Mouse (Mus musculus) v-Abl transformed pro-B cells (cell line): ENCODE data around the gene Spsb1.

Experiments used
- in situ Hi-C, 2 experiments: fragments of 400-800 bp; cut with MboI; formaldehyde crosslinking; loops; one replicate each; pipeline ENCODE4 v1.15.1; 2025; ENCODE audit not compliant: unreplicated experiment in 2 of 2

Spsb1 gene

DNA sequence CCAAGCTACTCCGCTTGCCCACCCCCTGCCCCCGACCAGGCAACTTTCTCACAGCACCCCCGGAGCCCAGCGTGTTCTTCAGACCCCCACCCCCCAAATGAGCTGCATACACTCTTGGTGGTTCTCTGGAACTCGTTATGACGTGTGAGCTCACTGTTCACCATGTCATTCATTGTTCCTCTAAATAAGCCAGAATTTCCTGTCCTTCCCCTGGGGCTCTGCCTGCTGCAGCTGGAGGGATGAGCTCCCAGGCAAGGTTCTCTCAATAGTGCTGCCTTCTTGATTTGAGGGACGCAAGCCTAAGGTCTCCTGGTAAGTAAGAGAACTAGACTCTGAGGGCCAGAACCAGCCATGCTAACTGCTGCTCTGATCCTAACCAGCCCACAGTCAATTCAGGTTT is 59.6 kb downstream of the Spsb1 start:
- in situ Hi-C loops: loop anchor here in 1 of 2 experiments (10.0 kb wide), 1 partner anchor 50 kb away; no protein-coding TSS in a partner anchor

DNA sequence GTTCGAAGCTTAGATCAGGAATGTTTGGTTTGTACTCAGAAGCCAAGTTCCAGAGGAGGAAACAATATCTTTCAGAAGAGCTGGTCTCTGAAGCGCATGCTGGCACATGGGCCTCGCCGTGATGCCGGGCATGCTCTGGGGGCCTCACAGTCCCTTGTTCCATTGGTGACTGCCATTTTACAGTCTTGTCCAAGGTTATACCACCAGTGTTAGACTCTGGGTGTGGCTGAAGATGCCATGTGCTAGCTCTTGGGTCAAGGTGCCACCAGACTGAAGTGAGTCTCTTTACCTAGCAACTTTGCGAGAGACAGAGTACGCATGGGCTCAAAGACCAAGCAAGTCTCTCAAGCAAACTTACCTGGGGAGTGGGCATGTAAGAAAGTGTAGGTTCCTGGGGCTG is 60.5 kb downstream of the Spsb1 start:
- in situ Hi-C loops: loop anchor here in 1 of 2 experiments (10.0 kb wide), 1 partner anchor 51 kb away; no protein-coding TSS in a partner anchor

DNA sequence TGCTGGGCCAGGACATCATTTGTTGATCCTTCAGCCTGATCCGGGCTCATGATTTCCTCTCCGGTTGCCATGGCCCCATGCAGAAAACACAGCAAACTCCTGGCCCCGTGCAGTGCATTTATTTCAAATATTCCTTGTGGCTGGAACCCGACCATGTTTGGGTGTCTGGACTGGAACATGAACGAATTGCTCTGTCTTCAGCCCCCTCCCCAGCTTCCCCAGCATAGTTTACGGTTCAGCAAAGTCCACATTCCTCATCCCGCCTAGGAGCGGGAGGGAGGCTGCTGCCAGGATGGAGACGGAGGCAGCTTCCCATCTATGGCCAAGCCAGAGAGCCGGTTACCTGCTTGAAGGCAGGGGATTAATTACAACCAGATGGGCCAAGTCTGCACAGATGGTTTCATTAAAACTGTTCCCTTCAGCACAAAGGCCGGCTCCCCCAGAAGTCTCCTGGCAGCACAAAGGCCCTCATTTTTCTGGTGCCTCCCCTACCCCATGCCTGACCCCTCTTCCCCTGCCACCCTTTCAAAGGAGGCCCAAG is 61.2 kb downstream of the Spsb1 start:
- in situ Hi-C loops: loop anchor here in 1 of 2 experiments (10.0 kb wide), 1 partner anchor 51 kb away; no protein-coding TSS in a partner anchor

DNA sequence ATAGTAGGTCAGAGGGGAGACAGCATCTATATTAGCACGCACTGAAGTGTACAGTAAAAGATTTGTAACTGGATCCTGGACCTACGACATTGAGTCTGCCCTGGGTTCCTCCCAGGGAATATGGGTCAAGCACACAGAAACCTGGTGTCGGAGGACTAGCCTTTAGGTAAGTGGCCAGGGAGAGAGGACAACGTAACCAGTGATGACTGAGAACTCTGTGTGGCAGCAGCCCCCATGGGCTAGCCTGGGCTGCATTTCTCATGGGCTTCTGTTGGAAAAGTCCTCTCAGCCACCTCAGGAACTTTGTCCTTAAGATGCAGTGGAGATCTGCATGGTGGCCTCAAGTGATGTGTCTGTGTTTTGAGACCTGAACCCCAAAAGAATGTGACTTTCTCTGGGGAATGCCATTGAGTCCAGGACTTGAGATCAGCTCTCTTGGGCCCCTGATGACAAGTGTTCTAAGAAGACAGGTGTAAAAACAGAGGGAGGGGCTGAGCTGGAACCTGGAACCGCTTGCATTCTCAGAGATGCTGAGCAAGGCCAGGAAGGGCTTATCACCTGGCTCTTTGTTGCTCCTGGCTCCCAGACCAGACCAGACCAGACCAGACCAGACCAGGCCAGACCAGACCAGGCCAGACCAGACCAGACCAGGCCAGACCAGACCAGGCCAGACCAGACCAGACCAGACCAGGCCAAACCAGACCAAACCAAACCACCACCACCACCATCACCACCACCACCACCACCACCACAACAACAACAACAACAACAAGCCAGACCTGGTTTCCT is 63.5 kb downstream of the Spsb1 start:
- in situ Hi-C loops: loop anchor here in 1 of 2 experiments (10.0 kb wide), 1 partner anchor 53 kb away; no protein-coding TSS in a partner anchor

DNA sequence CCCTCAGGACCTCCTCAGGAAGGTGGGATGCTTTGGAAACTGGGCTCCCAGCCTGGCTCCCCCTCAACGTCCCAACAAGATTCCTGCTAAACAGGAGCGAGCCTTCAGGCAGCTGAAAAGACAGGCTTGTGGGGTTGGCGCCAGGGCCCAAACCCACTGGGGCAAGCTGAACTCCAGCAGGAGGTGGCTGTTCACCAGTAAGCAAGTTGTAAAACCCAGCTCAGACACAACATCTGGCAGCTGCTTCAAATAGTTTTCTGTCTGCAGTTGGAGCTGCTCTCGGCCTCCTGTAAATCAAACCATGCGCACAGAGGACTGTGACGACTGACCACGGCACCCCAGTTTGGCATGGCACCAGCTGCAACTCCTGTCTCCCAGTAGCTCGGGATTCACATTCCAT is 64.3 kb downstream of the Spsb1 start:
- in situ Hi-C loops: loop anchor here in 1 of 2 experiments (10.0 kb wide), 1 partner anchor 54 kb away; no protein-coding TSS in a partner anchor

DNA sequence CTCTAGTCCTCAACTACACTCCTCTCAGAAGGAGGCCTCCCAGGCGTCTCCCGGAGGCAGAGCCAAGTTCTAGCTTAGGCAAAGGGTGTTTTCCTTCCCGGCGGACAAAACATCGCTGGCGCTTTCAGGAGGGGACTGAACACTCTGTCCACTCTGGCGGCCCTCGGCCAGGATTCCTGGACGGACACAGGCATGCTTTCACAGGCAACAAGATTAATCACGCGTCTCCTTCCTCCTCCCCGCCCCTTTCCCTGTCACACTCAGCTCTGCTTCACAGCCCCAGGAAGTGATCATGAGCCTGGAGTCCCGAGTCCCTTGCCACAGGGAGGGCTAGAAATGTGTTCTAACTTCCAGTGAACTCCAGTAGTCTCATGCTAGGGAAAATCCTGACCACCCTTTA is 65.0 kb downstream of the Spsb1 start:
- in situ Hi-C loops: loop anchor here in 1 of 2 experiments (5.0 to 10.0 kb wide), 2 partner anchors 55 to 88 kb away; no protein-coding TSS in a partner anchor

DNA sequence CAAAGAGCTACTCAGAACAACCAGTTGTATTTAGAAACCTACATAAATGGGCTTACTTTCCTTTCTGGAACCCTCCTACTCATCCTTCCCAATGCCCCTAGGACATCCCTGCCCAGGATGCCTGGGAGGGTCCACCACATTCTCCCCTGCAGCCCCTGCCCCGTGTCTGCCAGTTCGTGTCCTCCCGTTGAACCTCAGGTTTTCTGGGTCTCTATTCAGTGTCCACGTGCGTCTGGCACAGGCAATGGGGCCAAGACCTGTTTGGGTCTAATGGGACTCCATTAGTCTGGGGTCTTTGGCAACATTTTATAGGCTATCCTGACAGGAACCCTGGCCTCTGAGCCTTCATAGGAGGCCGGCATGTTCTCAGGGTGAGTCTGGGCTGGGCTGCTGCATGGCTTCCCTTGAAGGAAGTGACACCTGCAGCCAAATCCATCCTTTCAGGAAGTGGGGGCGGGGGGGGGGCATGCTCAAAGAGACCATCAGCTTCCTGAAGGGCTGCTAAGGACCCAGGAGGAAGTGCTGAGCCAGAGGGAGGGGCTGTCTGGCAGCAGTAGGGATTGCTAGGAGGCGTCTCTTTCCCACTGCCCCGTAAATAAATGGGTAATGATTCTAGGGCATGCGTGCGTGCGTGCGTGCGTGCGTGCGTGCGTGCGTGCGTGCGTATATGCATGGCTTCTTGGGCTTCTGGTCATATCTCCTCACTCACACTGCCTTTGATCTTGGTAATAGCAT is 65.9 kb downstream of the Spsb1 start:
- in situ Hi-C loops: loop anchor here in 1 of 2 experiments (5.0 kb wide), 1 partner anchor 87 kb away; no protein-coding TSS in a partner anchor

DNA sequence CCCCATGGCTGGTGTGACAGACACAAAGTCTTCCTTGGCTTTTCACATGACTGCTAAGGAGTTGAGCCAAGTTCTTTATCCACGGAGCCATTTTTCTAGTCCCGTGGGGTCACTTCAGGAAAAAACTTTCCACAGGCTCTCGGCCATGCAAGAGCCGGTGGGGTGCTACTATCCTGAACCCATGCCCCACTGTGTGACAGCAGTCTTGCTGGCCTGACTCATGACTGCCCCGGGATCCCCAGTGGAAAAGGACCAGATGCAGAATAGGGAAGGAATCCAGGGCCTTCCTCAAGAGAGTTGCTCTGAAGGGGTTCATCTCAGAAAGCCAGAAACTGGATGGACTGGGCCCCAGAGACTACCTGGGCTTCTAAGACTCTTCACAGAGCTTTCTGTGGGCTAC is 66.7 kb downstream of the Spsb1 start:
- in situ Hi-C loops: loop anchor here in 1 of 2 experiments (5.0 kb wide), 1 partner anchor 86 kb away; no protein-coding TSS in a partner anchor

DNA sequence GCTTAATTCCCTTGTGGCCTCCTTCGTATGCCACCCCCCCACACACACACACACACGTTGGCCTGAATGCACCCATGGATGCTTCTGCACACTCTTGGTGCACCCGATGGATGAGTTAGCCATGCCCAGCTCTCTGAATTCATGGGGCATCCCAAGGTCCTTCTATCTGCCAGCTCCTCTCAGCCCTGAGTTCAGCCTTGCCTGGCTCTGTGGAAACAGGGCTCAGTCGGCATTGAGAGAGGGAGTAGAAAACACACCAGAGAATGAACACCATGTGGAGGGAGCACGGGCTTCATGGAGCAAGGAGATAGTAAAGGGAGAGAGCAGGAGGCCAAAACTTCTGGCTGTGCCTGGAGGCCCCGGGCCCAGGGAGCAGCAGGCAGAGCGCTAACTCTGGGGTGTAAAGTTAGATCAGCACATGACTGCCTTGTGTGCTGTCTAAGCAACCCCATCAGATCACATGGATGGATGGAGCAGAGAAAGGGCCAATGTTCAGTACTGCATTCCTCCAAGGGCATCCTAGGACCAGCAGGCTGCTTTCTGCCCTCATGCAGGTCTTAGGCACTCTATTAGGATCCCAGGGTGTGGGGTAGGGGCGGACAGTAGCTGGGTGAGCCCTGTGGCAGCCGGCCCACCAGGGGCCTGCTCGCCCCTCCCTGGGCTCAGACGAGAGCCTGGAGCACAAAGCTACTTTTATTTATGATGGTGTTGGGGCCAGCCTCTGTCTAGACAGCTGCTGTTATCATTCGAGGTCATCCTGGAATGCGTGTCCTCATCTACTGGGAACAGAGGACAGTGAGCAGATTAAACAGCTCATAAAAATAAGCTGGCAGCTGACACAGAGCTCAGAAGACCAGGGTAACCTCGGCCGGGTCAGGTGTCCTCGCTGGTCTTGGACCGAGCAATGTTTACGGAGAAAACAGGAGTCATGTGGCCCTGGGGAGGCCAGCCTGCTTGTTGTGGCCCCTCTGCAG is 68.3 kb downstream of the Spsb1 start:
- in situ Hi-C loops: loop anchor here in 1 of 2 experiments (5.0 kb wide), 1 partner anchor 84 kb away; no protein-coding TSS in a partner anchor

DNA sequence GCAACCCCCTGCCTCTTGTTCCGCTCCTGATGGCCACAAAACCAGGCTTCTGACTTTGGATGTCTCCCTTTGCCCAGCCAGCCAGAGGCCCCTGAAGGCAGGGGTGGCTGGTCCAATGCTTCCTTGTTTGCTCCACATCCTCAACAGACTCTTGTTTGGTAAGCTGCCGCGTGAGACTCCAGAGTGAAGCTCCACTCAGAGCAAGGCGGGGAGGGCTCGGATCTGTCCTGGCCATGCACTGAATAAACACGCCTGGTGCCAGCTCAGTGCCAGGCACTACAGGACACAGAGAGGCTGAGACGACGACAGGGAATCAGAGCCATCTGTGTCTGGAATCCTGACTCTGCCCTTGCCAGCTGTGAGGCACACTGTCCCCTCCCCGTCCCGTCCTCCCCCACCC is 70.9 kb downstream of the Spsb1 start:
- in situ Hi-C loops: no loop called here

DNA sequence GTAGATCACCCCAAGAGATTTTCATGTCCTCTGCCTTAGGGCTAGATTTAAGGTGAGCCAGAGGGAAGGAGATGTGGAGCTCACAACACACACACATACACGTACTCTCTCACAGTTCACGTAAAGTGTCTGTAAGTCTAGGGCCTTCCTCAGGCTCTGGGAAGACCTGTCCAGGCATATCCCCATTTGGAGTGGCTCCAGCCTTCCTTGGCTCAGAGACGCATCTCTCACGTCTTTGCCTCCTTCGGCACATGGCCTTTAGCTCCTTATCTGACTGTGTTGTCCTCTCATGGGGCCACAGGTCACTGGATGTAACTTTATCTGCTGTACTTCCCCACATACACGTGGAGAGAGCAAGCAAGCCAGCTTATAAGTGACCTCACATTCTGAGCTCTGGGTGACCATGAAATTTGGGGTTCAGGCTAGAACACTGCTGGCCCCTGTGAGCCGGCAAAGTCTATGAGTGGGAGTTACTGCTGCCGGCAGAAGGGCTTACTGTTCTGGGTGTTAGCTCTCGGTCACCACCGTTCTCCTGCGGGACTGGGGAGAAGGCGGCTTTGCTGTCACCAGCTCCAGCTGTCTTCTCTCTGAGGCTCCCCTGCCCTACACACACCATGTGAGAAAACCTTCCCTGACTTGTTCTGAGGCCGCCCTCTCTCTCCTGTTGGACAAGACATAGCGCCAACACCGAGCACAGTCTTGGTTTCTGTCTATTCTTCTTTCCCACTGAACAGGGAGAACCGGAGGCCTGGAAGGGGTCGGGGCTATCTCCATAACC is 72.5 kb downstream of the Spsb1 start:
- in situ Hi-C loops: no loop called here

DNA sequence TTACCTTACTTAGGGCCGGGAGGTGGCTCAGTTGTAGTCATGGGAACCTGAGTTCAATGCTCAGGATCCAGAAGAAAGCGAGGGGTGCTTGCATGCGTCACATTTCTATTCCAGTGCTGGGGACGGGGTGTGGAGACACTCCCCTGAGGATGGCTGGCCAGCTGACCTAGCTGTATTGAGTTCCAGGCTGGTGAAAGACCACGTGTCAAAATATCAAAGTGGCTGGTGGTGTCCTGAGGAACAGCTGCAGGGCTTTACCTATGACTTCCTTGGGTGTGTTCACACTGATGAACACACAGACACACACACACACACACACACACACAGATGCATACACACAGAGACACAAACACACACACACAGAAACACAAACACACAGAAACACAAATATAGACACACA is 73.9 kb downstream of the Spsb1 start:
- in situ Hi-C loops: no loop called here

DNA sequence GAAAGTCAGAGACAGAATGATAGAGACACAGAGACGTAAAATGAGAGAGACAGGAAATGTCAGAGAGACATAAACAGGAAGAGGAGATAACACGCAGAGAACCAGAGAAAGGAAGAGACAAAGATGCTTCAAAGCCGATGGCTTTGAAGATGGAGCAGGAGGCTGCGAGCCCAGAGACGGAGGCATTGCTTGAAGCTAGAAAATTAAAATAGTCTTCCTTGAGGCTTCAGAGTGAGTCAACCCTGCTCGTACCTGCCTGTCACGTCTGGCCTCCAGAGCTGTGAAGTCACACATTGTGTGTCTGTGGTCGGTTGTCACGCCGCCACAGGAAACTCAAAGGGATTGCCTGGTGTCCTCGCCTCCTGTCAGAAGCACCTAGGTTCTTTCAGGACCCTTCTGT is 74.9 kb downstream of the Spsb1 start:
- in situ Hi-C loops: no loop called here

DNA sequence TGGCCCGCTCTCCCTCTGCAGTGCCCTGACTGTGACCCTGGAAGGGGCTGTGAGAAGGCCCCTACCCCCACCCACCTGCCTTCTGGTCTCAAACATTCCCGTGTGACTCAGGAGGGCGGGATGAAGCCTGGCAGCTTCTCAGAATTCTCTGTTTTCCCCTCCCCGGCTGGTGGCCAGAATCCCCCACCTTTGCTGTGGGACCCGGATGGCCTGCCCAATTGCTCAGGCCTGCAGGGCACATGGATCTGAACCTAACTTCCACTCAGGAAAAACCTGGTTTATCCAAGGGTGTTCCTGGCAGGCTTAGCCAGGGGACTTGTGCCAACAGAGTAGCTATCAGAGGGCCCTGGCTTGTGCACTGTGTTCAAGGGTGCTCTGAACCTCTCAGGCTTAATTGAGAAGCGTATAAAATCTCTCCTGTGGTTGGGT is 76.8 kb downstream of the Spsb1 start:
- in situ Hi-C loops: no loop called here

DNA sequence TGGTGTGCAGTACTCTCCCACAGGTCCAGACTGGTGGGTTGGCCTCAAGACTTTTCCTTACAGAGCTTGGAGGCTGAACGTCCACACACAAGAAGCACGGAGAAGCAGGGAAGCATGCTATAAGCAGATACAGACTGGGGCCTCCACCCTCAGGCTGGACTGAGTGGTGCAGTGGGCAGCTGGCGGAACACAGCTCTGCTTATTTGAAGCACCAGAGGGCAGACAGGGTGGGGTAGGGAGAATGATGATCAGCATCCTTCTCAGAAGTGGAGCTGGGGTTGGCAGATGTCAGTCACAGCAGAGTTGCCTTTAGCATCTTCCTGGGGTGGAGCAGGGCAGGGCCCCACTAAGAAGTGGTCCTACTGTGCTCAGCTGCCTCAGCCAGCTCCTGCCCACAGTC is 77.6 kb downstream of the Spsb1 start:
- in situ Hi-C loops: no loop called here

DNA sequence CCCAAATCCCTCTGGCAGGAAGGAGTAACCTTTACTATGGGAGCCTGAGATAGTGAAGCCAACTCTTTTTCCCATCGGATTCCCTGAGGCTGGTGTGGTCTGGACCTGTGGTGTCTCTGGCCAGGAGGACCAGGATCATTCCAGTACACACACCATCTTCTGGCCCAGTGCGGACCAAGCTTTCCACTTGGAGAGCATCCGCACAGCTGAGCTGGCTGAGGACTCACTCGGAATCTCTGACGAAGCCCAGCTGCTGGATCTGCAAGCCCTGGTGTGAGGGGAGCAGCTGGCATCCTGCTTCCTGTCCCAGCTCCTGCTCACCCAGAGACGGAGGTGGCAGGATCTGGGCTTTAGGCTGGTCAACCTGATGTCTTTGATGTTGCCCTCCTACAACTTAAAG is 78.1 kb downstream of the Spsb1 start:
- in situ Hi-C loops: no loop called here

DNA sequence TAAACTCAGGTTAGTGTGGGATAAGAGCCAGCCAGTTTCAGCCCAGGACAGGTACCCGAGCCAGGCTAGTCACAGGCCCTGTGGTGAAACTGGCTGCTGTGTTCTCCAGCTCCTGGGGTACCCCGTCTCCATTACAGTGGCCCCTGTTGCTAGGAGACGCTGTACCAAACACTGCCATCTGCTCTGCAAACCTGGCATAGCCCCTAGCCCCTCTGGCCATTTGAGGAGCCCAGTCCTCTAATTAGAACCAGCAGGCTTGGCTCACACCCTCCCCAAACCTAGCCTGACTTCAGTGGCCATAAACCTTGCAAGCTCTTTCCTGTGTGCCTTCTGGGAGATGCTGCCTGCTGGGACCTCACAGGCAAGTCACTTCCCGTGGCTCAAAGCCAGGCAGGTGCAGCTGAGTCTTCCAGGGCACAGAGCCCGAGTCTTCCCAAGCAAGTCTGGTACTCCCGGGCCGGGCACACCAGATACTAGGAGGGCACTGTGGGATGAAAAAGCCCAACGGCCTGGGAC is 78.8 kb downstream of the Spsb1 start:
- in situ Hi-C loops: no loop called here

DNA sequence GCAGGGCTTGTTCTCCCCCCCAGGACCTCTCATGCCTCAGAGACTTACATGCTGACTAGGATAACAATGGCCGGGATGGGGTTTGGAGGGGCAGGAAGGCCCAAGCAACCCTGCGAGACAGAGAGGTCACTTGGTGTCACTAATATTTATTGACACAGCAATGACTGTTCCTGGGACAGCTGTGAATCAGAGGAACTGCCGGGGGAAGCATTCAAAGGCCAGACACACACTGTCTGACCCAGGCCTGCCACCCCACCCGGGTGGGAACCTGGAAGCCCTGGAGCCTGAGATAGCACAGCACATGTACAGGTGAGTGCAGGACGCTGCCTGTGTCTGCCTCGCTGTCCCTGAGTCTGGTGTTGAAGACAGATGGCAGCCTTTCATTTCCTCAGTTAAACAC is 79.5 kb downstream of the Spsb1 start:
- in situ Hi-C loops: no loop called here

DNA sequence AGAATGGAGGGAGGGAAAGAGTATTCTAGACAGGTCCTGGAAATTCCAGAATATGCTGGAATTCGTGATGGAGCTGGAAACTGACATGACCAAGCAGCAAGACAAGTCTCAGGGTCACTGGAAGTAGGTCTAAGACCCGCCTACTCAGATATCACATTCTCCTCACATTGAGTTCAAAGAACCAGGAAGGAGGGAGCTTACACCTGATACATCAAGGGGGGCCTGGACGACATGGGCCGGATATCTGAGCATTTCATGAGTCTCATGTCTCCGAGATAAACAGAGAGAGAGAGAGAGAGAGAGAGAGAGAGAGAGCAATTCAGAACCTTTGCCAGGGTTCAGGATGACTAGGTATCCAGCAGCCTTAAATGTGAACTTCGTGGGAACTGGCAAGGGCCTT is 82.6 kb downstream of the Spsb1 start:
- in situ Hi-C loops: no loop called here
